Mouse (Mus musculus) kidney, postnatal 0 days (tissue): Measurements from ENCODE around the gene Ppm1b. TPM values are rescaled to one million over a fixed set of nuclear protein-coding genes. Genes with fewer than 3 reads are reported as not detected.

Source experiments
- ATAC-seq: fragments of 200-750 bp; cut with Nextera tagmentation; replicated peaks from 2 replicates; pipeline ENCODE4 v1.8.0; 2017; ENCODE audit warnings: low read depth, moderate number of reproducible peaks, moderate TSS enrichment, moderate library complexity; ENCODE audit not compliant: low FRiP score
- DNase-seq: peaks from one replicate; pipeline ENCODE4 v3.0.0-alpha.2; 2016; ENCODE audit warnings: low spot score
- H3K27ac ChIP-seq: fragments of 300-500 bp; sonication (generic); 2 replicates; pipeline ENCODE4 v1.5.1; 2014; ENCODE audit warnings: mild to moderate bottlenecking
- H3K27me3 ChIP-seq: fragments of 300-500 bp; sonication (generic); 2 replicates; pipeline ENCODE4 v1.6.1; 2014; ENCODE audit warnings: low read length, mixed read lengths; ENCODE audit not compliant: insufficient read depth
- H3K36me3 ChIP-seq: fragments of 300-500 bp; sonication (generic); 2 replicates; pipeline ENCODE4 v1.6.1; 2014; ENCODE audit warnings: low read length, mixed read lengths; ENCODE audit not compliant: insufficient read depth
- H3K4me1 ChIP-seq: fragments of 300-500 bp; sonication (generic); replicated peaks from 2 replicates; pipeline ENCODE4 v1.6.1; 2014; ENCODE audit warnings: antibody characterized with exemption, low read length, mixed read lengths; ENCODE audit not compliant: insufficient read depth
- H3K4me2 ChIP-seq: fragments of 300-500 bp; sonication (generic); 2 replicates; pipeline ENCODE4 v1.6.1; 2014; ENCODE audit warnings: mild to moderate bottlenecking, low read length, moderate library complexity, mixed read lengths
- H3K4me3 ChIP-seq: fragments of 300-500 bp; sonication (generic); replicated peaks from 2 replicates; pipeline ENCODE4 v1.5.1; 2014; ENCODE audit warnings: low read depth, low read length
- H3K9ac ChIP-seq: fragments of 300-500 bp; sonication (generic); 2 replicates; pipeline ENCODE4 v1.6.1; 2014; ENCODE audit warnings: low read depth, low read length
- H3K9me3 ChIP-seq: fragments of 300-500 bp; sonication (generic); replicated peaks from 2 replicates; pipeline ENCODE4 v1.6.1; 2016; ENCODE audit warnings: low read length, inconsistent platforms, mixed read lengths
- CTCF ChIP-seq: IDR thresholded peaks from 2 replicates; pipeline ENCODE4 v1.5.1; 2016; ENCODE audit warnings: antibody characterized with exemption, low read depth, mild to moderate bottlenecking, moderate library complexity
- WGBS: fragments of 180-500 bp; shearing (Covaris S2); extraction: QIAGEN DNeasy Blood & Tissue Kit; methylation state at CpG from one replicate; pipeline ENCODE4 v1.1.7; 2014; 5-methylcytosine and 5-hydroxymethylcytosine counted together
- polyA plus RNA-seq: library from polyadenylated mRNA; unstranded; fragments of >200 nt; fragmentation: Nextera tagmentation; extraction: Ambion mirVana; gene quantifications from 2 replicates; pipeline ENCODE4 v1.2.1, GENCODE M21; 2015

The Ppm1b gene
- polyA plus RNA-seq, 1 experiment from 2014 or later, result 67.3 TPM

DNA sequence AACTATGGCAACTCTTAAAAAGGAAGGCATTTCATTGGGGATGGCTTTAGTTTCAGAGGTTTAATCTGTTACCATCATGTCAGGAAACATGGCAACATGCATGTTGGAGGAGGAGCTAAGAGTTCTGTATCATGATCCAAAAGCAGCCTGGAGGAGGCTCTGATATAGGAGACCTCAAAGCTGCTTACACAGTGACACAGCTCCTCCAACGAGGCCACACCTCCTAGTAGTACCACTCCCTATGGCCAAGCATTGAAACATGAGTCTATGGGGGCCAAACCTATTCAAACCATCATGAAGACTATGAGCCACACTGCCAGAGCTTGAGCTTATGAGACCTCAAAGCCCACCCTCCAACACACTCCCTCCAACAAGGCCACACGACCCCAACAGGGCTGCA lies 26.2 kb downstream of the Ppm1b start:
- H3K9me3 ChIP-seq, result no peaks in the 10 kb centered on the region
- no peak overlapping the region for H3K4me3 ChIP-seq
- ATAC-seq (no peak), DNase-seq (no peak)
- no peak overlapping the region for H3K9ac ChIP-seq
- no peaks in the 10 kb centered on the region for H3K27me3 ChIP-seq
- H3K36me3 ChIP-seq, result no peaks in the 10 kb centered on the region
- H3K4me2 ChIP-seq, result no peak overlapping the region
- TF ChIP-seq CTCF, result no peak
- no peak overlapping the region for H3K27ac ChIP-seq
- H3K4me1 ChIP-seq, result no peaks in the 10 kb centered on the region
- 71% methylated on average over 2 of the region's 2 CpGs for WGBS

DNA sequence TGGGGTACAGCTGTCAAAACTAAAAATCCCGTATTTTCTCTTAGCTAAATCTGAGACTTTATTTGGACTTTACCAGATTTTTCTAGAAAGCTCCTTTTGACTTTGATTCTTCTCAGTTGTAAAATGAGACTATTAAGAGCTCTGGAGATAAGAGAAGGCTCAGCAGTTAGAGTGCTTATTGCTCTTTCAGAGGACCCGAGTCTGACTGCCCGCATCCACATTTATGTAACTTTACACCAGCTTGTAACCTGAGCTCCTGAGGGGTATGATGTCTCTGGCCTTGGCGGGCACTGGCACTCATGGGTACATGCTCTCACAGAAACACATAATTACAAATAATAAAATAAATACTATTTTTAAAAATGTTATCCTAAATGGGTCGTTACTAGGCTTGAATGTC lies 29.8 kb downstream of the Ppm1b start:
- peak; percentile 18 for DNase-seq
- peaks cover 4% of the 10 kb centered on the region; the same call in 1 of the 2 replicates for H3K4me1 ChIP-seq
- no peak for ATAC-seq
- H3K9me3 ChIP-seq, result no peaks in the 10 kb centered on the region
- no peak overlapping the region for H3K4me2 ChIP-seq
- TF ChIP-seq CTCF, result no peak
- no peaks in the 10 kb centered on the region for H3K36me3 ChIP-seq
- no peak overlapping the region for H3K4me3 ChIP-seq
- WGBS, result 43% methylated on average over 5 of the region's 5 CpGs
- H3K9ac ChIP-seq, result no peak overlapping the region
- H3K27ac ChIP-seq, result no peak overlapping the region
- H3K27me3 ChIP-seq, result no peaks in the 10 kb centered on the region

DNA sequence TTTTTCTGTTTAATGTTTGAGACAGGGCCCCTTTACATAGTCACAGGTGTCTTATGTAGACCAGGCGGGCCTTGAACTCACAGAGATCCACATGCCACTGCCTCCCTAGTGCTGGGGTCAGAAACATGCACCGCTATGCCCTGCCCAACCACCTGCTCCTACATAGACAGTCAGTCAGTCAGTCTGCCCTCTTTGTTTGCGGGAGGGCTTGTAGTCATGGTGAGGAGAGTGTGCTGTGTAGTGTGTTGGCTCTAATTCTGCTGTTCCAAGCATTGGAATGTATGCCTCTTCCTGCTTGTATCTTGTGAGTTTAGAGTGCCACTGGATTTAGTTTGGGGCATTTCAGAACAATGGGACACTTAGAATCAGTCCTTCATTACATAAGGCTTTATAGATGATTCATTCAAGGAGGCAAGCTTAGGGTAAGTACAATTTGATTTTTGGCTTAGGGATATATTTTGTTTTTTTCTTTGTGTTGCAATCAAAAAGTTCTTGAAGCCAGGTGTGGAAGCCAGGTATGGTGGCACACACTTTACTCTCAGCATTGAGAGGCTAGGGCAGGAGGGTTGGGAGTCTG lies 31.4 kb downstream of the Ppm1b start:
- Histone ChIP-seq H3K4me2 (no peak overlapping the region), H3K27me3 (no peaks in the 10 kb centered on the region), H3K4me1 (peaks cover 4% of the 10 kb centered on the region; the same call in 1 of the 2 replicates), H3K9me3 (no peaks in the 10 kb centered on the region), H3K4me3 (no peak overlapping the region), H3K27ac (no peak overlapping the region), H3K36me3 (no peaks in the 10 kb centered on the region), H3K9ac (no peak overlapping the region)
- DNase-seq (no peak), ATAC-seq (no peak)
- 89% methylated on average over 3 of the region's 3 CpGs for WGBS
- no peak for TF ChIP-seq CTCF

DNA sequence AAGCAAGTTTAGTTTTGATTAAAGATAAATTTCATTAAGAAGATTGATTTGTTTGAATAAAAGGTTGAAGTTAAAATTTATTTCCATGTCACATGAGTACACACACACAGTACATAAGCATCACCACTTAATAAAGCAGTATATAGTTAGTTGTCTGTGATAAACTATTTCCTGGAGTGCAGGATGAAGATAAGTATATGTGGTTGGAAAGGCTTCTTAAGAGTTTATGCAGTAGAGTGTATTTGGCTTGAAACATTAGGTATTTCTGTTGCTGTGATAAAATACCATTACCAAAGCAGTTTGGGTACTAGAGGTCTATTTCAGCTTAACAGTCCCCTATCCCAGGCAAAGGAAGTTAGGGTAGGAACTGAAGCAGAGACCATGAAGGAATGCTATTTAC lies 32.0 kb downstream of the Ppm1b start:
- Histone ChIP-seq H3K4me3 (no peak overlapping the region), H3K36me3 (no peaks in the 10 kb centered on the region), H3K9me3 (no peaks in the 10 kb centered on the region), H3K27ac (no peak overlapping the region), H3K4me2 (no peak overlapping the region), H3K4me1 (peaks cover 4% of the 10 kb centered on the region; the same call in 1 of the 2 replicates), H3K27me3 (no peaks in the 10 kb centered on the region), H3K9ac (no peak overlapping the region)
- ATAC-seq (no peak), DNase-seq (no peak)
- TF ChIP-seq CTCF, result no peak

DNA sequence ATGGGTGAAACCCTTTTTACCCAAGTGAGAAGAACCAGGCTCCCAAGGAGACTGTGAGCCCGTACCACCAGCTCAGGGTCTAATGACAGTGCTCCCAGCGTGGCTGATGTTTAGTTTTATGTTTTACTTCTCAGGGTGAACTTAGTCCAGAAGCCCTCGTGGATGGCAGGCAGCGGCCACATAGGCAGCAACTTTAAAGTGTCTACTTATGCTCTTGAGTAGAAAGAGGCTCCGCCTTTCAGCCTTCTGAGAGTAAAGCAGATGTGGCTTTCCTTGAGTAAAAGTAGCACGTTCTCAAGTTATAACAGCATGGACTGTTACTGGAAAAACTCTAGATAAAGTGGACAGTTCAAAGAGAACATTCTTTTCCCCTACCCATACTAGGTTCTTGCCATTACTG lies 39.3 kb downstream of the Ppm1b start:
- H3K4me2 ChIP-seq, result no peak overlapping the region
- H3K36me3 ChIP-seq, result no peaks in the 10 kb centered on the region
- no peaks in the 10 kb centered on the region for H3K4me1 ChIP-seq
- no peak for TF ChIP-seq CTCF
- H3K9ac ChIP-seq, result no peak overlapping the region
- WGBS, result 70% methylated on average over 6 of the region's 6 CpGs
- ATAC-seq (no peak), DNase-seq (no peak)
- no peak overlapping the region for H3K27ac ChIP-seq
- no peaks in the 10 kb centered on the region for H3K27me3 ChIP-seq
- H3K9me3 ChIP-seq, result no peaks in the 10 kb centered on the region
- H3K4me3 ChIP-seq, result no peak overlapping the region

DNA sequence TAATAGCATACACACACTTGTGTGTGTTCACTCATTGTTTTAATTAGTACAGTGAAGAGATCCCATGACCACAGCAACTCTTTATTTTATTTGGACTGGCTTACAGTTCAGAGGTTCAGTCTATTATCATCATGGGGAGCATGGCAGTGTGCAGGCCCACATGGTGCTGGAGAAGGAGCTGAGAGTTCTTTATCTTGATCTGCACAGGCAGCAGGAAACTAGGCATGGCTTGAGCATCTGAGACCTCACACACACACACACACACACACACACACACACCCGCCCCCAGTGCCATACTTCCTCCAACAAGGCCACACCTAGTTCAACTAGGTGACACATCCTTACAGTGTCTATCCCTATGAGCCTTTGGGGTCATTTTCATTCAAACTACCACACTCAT lies 41.1 kb downstream of the Ppm1b start:
- Histone ChIP-seq H3K9me3 (no peaks in the 10 kb centered on the region), H3K27ac (no peak overlapping the region), H3K4me3 (no peak overlapping the region), H3K4me2 (no peak overlapping the region), H3K36me3 (no peaks in the 10 kb centered on the region), H3K27me3 (no peaks in the 10 kb centered on the region), H3K9ac (no peak overlapping the region), H3K4me1 (no peaks in the 10 kb centered on the region)
- 61% methylated on average over 1 of the region's 1 CpGs for WGBS
- DNase-seq (no peak), ATAC-seq (no peak)
- TF ChIP-seq CTCF, result no peak

DNA sequence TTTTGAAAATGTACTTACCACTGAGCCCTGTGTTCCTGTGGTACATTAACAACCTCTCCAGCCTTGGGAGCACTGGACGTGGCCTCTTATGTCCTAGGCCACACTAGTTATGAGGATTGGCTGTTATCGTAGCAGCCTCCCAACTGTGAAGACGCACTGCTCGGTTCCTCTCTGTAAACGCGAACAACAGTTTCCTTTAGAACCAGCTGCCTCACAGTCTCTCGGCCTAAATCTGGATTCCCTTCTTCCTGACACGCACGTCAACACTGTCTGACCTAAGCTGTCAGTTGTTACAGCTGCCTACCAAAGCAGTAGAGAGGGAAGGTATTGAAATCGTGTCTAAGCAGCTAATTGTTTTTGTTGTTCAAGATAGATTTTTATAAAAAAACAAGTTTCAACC lies 43.1 kb downstream of the Ppm1b start:
- no peaks in the 10 kb centered on the region for H3K27me3 ChIP-seq
- H3K9ac ChIP-seq, result no peak overlapping the region
- WGBS, result 87% methylated on average over 10 of the region's 10 CpGs
- no peak overlapping the region for H3K27ac ChIP-seq
- DNase-seq (no peak), ATAC-seq (no peak)
- no peak overlapping the region for H3K4me3 ChIP-seq
- TF ChIP-seq CTCF, result no peak
- no peaks in the 10 kb centered on the region for H3K36me3 ChIP-seq
- H3K9me3 ChIP-seq, result no peaks in the 10 kb centered on the region
- no peak overlapping the region for H3K4me2 ChIP-seq
- H3K4me1 ChIP-seq, result no peaks in the 10 kb centered on the region
